Mouse (Mus musculus) bone marrow macrophage, adult 2 months (primary cell): ENCODE measurements around the gene H2-T23. TPM values are rescaled to one million over a fixed set of nuclear protein-coding genes. Genes with fewer than 3 reads are reported as not detected.
"Not testable (repeated sequence)": the region's sequence is repeated elsewhere in the genome, so short reads cannot be mapped to it uniquely, and the experiment has no call there.

Experiments used
- H3K27ac ChIP-seq: 2 replicates; pipeline ENCODE4 v1.5.1; 2012; ENCODE audit warnings: low read depth, low read length; ENCODE audit not compliant: insufficient read depth
- H3K4me1 ChIP-seq: 2 replicates; pipeline ENCODE4 v1.6.1; 2012; ENCODE audit warnings: low read length; ENCODE audit not compliant: control insufficient read depth, insufficient read depth
- H3K4me3 ChIP-seq: 2 replicates; pipeline ENCODE4 v1.5.1; 2012; ENCODE audit warnings: mild to moderate bottlenecking, low read length, moderate library complexity; ENCODE audit not compliant: insufficient read depth
- CTCF ChIP-seq: IDR thresholded peaks from 2 replicates; pipeline ENCODE4 v1.5.1; 2012; ENCODE audit warnings: low read depth, mild to moderate bottlenecking, low read length, moderate library complexity
- POLR2A ChIP-seq: IDR thresholded peaks from 2 replicates; pipeline ENCODE4 v1.6.1; 2012; ENCODE audit warnings: mild to moderate bottlenecking, low read depth, low read length, borderline replicate concordance
- polyA plus RNA-seq: library from polyadenylated mRNA; stranded (reverse); fragments of >200 nt; gene quantifications from 2 replicates; pipeline ENCODE4 v1.2.4, GENCODE M21; 2012; ENCODE audit not compliant: missing spikeins, insufficient read depth, insufficient read length

The H2-T23 gene
- polyA plus RNA-seq, 1 experiment: 364 TPM

DNA sequence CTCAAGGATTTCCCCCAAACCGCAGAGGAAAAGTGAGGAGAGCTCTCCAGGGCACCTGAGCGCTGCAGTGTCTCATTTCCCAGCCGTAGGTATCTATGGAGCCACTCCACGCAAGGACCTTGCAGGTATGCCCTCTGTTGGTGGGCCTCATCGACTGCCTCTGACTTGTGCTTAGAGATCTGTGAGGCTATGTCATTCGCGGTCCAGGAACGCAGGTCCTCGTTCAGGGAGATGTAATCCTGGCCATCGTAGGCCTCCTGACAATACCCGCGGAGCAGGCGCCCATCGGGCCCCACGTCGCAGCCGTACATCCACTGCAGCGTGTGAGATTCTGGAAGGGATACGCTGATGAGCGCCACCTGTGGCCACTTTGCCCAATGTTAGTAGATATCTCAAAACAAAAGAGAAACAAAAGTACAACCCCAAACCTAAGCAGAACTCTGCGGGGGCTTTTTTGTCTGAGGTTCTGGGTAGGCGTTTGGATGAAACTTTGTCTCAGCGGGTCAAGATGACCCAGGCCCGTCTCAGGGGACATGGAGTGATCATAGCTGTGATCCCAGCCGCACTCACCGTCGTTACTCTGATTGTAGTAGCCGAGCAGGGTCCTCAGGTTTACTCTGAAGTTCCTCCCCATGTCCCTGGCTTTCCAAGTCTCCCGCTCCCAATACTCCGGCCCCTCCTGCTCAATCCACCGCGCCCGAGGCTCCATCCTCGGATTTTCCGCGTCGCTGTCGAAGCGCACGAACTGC is 898 bp downstream of the H2-T23 start:
- peak overlapping the region; percentile 19; the same call in 1 of the 2 replicates for H3K27ac ChIP-seq
- not testable (repeated sequence) for H3K4me1 ChIP-seq
- peak; percentile 30; the same call in 1 of the 2 replicates for TF ChIP-seq CTCF
- peak overlapping the region; percentile 75 for H3K4me3 ChIP-seq

- not testable (repeated sequence) for H3K27ac ChIP-seq, H3K4me1 ChIP-seq
- peak overlapping the region; percentile 75; the same call in 1 of the 2 replicates for H3K4me3 ChIP-seq
These were observed 1.7 kb downstream of the H2-T23 start for GRCm38 (mm10) chr17:36030703-36031582.

- H3K4me1 ChIP-seq, H3K27ac ChIP-seq, H3K4me3 ChIP-seq: not testable (repeated sequence)
These were observed 2.5 kb downstream of the H2-T23 start for GRCm38 (mm10) chr17:36030046-36030702.

GRCm38 (mm10) chr17:36028879-36029619 is 3.6 kb downstream of the H2-T23 start:
- no peak for TF ChIP-seq CTCF
- TF ChIP-seq POLR2A: no peak
- Histone ChIP-seq H3K4me3 (no peak overlapping the region), H3K4me1 (peaks cover 14% of the 10 kb centered on the region), H3K27ac (no peak overlapping the region)

DNA sequence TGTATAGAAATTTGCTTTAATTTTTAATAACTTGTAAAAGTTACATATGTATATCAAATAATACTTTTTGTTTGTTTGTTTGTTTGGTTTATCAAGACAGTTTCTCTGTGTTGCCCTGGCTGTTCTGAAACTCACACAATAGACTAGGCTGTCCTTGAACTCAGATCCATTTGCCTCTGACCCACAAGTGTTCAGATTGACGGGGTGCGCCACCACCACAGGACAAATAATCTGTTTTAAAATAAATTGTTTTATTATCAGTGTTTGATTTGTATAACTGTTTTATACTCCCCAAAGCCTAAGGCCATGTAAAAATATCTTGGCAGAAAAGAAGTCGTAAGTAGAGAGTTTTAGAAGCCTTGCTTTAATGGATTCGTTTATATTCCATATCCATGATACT is 5.0 kb downstream of the H2-T23 start:
- Histone ChIP-seq H3K4me3 (no peak overlapping the region), H3K4me1 (peaks cover 25% of the 10 kb centered on the region), H3K27ac (no peak overlapping the region)
- TF ChIP-seq CTCF: no peak
- TF ChIP-seq POLR2A: no peak

- no peak for TF ChIP-seq CTCF
- H3K4me1 ChIP-seq: peaks cover 31% of the 10 kb centered on the region
- no peak overlapping the region for H3K27ac ChIP-seq
- no peak overlapping the region for H3K4me3 ChIP-seq
These were observed 6.8 kb downstream of the H2-T23 start for GRCm38 (mm10) chr17:36025901-36026300.

GRCm38 (mm10) chr17:36025197-36025596 is 7.5 kb downstream of the H2-T23 start:
- no peak for TF ChIP-seq CTCF
- TF ChIP-seq POLR2A: no peak
- H3K4me1 ChIP-seq: peaks cover 32% of the 10 kb centered on the region
- no peak overlapping the region for H3K27ac ChIP-seq
- no peak overlapping the region for H3K4me3 ChIP-seq

DNA sequence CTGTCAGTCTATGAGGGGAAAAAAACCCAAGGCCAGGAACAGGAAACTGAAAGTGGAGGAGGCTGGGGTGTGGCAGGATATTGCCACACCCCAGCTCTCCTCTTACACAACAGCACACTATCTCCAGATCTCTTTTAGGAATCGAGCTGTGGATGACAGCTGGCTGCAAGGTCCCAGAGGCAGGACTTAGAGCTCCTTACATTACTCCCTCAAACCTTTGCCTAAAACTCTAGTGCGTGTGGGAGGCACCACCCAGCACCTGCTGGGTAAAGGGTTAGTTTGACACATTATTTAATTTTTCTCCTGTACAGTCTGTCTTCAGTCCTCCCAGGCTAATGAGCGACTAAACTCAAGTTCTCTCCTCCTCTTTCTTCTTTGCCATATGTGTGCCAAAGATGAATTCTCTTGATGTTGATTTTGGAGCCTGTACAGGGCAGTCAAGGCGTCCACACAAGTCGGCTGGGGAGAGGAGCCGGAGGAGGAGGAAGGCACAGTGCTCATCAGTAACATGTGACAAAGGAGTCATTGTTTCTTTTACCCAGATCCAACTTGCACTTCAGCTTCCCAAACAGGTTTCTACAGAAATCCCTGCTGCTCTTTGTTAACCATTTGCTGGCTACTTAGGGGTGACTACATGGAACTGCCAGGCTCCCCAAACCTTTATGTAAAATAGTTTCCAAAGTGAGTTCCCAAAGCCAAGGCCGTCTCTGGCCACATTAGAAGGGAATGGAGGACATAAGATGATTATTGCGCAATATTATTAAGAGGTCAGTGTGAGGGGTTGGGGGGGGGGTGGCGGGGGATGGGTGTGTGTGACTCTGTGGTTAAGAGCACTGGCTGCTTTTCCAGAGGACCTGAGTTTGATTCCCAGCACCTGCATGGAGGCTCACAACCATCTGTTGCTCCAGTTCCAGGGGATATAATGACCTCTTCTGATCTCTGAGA is 8.7 kb downstream of the H2-T23 start:
- Histone ChIP-seq H3K4me1 (peaks cover 35% of the 10 kb centered on the region), H3K27ac (peak overlapping the region; percentile 98), H3K4me3 (peak overlapping the region; percentile 39)
- TF ChIP-seq CTCF (no peak), POLR2A (no peak)

DNA sequence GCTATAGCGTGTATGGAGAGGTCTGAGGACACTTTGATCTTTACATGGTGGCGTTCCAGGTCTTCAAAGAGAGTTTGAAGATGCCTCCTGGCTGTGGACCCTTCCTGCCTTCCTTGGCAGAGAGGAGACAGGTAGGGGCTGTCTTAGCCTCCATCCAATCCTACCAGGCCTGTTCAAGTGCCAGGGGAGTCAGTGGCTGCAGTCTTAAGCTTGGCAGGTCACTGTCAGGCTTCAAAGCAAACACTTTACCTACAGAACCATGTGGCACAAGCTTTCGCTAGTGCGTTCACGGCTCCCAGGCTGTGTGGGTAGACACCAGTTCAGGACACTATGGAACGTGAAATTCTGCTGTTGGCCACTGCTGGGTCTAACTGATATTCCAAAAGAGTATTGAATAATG is 9.7 kb downstream of the H2-T23 start:
- no peak for TF ChIP-seq CTCF
- TF ChIP-seq POLR2A: no peak
- H3K4me3 ChIP-seq: no peak overlapping the region
- peak overlapping the region; percentile 55; the same call in 1 of the 2 replicates for H3K27ac ChIP-seq
- H3K4me1 ChIP-seq: peaks cover 35% of the 10 kb centered on the region
